Mouse (Mus musculus): ENCODE measurements around the gene Tmem54.

The Tmem54 gene

DNA sequence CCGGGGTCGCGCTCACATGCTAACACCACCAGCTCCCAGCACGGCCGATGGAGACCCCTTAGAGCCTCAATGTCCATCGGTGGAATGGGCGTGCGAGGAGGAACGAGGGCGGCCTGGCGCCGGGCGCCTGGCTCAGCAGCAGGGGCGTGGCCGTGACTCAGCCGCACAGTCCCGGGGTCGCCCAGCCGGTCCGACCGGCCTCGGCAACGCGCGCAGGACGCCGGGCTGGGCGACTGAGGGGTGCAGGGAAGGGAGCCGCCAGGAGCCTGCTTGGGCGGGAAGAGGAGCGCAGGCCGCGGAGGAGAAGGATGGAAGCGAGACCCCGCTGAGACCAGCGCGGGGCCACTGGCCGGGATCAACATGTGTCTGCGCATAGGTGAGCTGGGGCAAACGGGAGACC lies at the start of gene Tmem54:
TSS of gene Tmem54 (plus strand) at position 193 of the 400 bp plus-strand sequence.
- no peak for DNase-seq (ENCODE audit: extremely low spot score, low read depth, low spot score)

DNA sequence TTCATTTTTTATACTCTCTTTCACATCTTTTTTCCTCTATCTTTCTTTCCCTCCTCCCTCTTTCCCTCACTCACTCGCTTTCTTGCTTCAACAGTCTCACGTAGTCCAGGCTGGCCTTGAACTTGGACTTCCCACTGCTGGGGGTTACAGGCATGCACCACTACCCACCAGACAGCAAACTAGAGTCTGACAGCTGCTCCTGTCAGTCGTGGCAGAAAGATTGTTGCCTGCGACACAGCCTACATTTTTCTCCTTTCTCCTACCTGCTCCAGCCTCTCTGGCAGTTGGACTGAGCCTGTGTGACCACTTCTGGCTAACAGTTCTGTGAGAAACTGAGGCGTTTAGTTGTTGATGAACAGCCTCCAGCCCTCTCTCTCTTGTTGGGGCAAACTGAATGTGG lies 49.8 kb upstream of the Tmem54 start:
- no peak for DNase-seq (ENCODE audit: extremely low spot score, low read depth, low spot score)

DNA sequence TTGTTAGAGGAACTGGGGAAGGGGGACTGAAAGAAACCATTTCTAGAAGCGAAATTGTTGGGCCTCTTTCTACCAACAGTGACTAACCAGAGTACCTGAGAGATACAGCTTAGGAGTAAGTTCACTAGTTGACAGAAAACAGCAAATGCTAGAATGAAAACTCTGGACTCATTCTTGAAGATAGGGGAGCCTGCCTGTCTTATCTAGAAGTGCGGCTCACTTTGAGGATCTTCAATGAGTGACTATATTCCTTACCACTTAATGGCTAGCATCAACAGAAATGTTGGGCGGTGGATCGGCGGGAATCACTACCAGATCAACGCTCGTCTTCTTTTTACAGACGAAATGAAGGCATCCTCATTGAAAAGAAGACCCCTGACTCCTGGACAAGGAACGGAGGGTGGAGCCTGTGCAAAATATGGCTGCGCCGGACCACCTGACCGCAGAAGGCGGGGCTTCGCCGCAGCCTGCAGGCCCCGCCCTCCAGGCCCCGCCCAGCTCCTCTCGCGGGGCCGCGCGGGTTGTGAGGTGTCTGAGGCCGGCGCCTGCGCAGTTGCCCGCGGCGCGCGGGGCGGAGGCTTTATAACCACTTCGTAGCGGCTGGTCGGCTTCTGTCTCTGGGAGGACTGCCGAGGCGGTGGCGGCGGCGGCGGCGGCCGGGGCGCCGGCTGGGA lies 47.7 kb upstream of the Tmem54 start:
- DNase-seq (ENCODE audit: extremely low spot score, low read depth, low spot score), result peak; percentile 78

DNA sequence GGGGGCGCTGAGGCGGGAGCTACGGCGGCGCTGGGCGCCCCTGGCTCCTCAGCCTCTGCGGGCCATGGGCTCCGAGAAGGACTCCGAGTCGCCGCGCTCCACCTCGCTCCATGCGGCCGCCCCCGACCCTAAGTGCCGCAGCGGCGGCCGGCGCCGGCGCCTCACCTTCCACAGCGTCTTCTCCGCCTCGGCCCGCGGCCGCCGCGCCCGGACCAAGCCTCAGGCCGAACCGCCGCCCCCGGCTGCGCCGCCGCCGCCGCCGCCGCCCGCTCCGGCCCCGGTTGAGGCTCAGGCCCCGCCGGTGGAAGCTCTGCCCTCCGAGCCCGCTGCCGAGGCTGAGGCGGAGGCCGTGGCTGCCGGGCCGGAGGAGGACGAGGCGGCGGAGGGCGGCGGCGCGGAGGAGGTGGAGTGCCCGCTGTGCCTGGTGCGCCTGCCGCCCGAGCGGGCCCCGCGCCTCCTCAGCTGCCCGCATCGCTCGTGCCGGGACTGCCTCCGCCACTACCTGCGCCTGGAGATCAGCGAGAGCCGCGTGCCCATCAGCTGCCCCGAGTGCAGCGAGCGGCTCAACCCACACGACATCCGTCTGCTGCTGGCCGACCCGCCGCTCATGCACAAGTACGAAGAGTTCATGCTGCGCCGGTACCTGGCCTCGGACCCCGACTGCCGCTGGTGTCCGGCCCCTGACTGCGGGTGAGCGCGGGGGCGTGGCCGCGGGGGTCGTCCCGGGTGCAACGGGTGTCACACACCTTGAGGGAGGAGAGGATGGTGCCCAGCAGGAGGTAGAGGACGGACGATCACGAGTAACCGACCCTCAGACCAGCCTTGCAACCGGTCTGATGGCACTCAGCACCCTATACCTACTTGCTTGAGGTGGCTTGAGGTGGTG lies 46.9 kb upstream of the Tmem54 start, which contains the start of gene Rnf19b:
TSS of gene Rnf19b (plus strand) at position 65 of the 886 bp plus-strand sequence.
- no peak for DNase-seq (ENCODE audit: extremely low spot score, low read depth, low spot score)

DNA sequence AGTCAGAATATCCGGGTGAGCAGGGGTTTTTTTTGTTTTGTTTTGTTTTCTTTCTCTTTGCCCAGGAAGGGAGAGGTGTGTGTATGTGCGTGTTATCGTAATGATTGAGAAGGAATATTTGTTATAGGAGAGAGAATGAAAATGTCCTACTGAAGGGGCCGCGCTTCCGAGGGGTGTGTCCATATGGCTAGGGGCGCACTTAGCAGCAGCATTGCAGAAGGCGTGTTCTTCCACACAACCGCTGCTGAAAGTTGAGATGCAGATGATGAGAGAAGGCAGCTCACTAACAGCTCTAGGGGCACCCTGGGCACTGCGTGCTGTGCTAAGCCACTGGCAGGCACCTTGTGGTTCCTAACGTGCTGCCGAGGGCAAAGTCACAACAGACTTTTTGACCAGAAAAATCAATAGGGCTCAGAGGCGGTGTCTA lies 46.2 kb upstream of the Tmem54 start:
- DNase-seq (ENCODE audit: extremely low spot score, low read depth, low spot score), result no peak

DNA sequence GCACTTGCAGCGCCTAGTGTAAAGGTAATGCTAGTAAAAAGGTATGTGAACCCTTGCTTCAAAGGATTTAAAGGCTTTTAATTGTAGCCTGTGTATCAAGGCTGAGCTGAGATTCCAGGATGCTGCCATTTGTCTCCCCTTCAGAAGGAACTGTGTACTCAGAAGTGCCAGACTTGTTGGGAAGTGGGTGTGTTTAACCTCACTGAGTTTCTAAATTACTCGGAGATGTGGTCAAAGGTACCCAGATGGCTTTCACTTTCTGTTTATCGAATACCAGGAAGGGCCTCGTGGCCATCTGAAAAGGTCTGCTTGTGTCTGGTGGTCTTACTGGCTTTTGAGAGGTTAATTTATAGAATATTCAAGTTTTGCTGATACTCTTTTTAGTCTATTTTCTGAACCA lies 45.4 kb upstream of the Tmem54 start:
- no peak for DNase-seq (ENCODE audit: extremely low spot score, low read depth, low spot score)

DNA sequence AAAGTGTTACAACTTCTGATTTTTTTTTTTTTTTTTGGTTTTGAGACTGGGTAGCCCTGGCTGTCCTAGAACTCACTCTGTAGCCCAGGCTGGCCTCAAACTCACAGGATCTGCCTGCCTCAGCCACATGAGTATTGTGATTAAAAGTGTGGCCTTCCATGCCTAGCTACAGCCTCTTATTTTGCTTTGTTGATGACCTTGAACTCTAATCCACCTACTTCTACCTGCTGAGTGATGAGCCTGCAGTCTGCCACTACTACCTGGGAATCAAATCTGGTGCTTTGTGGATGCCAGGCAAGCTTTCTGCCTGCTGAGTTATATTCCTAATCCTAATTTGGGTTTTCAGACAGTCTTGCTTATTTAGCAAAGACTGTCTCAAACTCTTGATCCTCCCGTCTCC lies 43.9 kb upstream of the Tmem54 start:
- no peak for DNase-seq (ENCODE audit: extremely low spot score, low read depth, low spot score)

DNA sequence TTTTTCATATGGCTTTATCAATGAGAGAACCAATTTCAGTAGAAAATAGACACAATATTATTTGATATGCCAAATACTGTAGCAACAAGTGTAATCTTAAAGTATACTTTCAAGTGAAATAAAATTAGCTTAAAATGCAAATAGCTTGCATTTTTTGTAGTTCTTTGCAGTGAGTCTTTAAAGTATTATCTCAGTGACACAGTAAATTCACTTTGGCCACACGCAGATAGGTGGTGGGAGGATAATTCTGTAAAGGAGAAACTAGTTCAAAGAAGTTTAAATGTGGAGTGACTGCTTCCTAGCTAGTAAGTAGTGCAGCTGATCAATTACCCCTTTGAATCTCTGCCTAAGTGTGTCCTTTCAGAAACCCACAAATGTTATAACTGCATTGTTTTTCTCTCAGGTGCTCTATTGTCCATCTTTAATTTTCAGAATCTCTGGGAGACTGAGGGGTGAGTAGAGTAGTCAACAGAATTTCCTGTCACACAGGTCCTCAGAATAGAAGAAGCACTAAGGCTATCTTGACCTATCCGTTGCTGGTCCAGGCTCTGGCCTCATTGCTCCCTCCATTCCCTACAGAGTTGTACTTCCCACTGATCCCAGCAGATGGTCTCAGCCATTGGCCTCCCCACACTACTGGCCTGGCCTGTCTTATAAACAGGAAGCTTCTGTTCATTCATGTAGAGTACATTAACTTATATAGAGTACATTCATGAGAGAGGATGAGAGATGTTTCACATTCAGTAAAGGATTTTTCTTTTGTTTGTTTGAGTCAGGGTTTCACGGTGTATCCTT lies 42.9 kb upstream of the Tmem54 start:
- no peak for DNase-seq (ENCODE audit: extremely low spot score, low read depth, low spot score)

DNA sequence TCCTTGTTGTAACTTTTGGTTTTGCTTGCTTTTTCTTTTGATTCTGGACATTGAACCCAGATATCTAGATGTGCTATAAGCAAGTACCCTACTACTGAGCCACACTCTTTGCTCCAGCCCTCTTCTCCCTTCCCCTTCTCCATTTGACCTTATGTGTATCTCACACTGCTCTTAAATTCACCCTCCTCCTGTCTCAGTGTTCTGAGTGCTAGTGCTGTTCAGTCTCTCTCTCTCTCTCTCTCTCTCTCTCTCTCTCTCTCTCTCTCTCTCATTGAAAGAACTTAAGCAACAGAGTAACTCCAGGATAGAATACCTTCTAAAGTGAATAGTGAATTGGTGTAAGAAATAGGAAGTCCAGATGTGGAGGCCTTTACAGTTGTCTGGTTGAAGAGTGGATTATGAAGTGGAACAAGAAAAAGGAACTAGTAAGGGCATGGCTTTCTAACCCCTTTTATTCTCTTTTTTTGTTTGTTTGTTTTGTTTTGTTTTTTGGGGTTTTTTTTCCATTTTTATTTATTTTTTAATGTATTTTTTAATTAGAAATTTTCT lies 39.6 kb upstream of the Tmem54 start:
- no peak for DNase-seq (ENCODE audit: extremely low spot score, low read depth, low spot score)

DNA sequence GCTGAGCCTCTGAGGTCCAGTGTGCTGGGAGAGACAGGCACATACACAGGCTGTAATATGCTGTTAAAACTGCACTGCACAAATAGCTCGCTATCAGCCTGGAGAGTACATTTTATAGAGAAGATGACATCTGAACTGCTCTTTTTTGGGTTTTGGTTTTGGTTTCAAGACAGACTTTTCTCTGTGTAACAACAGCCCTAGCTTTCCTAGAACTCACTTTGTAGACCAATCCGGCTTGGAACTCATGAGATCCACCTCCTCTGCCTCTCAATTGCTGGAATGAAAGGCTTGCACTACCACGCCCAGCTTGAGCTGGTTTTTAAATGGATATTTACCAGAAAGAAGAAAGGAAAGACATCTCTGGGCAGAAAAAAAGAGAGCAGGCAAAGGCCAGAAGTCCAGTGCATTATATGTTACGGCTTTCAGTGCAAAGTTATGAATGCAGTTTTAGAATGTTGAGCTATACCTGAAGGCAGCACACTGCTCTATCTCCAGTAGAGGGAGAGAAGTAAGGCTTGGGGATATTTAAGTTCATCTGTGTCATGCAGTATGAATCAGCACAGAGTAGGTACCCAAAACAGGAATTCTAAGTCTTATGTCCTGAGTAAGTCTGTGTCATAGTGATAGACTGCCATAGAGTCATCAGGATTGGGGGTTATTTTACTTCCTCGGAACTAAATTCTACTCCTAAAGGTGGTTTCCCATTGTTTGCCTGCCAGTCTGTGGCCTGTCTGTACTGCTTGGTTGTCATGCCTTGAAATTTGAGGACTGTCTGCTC lies 37.5 kb upstream of the Tmem54 start:
- DNase-seq (ENCODE audit: extremely low spot score, low read depth, low spot score), result no peak

DNA sequence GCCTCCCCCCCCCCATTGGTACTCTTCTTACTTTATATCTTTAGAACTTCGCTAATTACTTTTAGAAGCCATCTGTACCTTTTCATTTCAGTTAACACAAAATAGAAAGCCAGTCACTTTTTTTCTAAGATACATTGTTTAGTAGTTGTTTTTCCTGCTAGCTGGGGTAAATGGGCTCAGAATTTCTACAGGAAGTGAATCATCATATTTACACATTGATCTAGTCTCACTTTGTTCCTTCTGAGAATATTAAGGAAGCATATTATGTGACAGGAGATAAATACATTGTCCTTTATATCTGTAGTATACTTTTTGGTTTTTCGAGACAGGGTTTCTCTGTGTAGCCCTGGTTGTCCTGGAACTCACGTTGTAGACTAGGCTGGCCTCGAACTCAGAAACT lies 36.5 kb upstream of the Tmem54 start:
- DNase-seq (ENCODE audit: extremely low spot score, low read depth, low spot score), result no peak

DNA sequence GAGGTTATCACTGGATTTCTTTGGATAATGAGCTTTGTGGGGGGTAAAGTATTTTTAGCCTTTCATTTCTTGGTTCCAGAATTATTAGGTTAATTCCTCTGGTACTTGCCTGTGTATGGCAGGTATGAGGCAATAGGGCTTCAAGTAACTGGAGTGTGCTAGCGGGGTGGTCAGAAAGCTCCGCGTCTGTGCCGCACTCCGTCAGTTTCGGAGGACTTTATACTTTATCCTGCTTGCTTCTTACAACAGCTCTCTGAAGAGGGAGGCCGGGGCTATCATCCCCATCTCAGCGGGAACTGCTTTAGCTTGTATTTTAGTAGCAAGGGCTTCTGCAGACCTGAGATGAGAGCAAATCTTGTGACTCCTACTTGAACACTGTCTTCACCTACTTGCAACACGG lies 26.2 kb upstream of the Tmem54 start:
- no peak for DNase-seq (ENCODE audit: extremely low spot score, low read depth, low spot score)

DNA sequence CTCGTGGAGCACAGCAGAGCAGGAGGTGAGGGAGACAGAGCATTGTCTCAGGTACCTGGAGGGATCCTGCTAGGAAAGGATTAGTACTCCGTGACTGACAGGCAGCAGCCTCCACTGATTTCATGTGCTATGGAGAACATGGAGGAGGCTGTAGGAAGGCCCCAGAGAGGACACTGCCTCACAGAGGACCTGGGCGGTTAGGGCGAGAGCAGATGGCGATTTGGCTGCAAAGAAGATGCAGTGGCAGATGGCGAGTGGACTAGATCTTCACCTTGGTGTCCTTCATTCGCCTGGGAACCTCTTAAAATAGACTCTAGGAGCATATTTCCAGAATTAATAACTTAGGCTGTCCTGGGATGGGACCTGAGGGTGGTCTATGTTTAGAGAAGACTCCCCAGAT lies 24.3 kb upstream of the Tmem54 start:
- no peak for DNase-seq (ENCODE audit: extremely low spot score, low read depth, low spot score)

DNA sequence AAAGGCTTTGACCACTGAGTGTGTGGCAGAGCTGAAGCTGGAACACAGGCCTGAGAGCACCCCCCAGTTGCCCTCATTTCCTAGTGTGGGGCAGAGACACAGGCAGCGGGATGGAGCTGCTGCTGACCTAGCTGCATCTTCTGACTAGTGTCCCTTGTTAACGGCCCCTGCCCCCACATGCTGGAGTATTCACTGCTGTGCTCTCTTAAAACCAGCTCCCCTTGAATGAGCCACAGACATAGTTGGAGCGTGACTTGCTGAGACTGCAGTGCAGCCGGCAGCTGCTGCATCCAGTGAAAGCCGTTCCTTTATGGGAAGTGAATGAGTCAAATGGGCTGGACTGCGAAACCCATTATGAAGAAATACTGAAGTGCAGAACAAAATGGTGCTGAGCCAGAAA lies 23.8 kb upstream of the Tmem54 start:
- no peak for DNase-seq (ENCODE audit: extremely low spot score, low read depth, low spot score)

DNA sequence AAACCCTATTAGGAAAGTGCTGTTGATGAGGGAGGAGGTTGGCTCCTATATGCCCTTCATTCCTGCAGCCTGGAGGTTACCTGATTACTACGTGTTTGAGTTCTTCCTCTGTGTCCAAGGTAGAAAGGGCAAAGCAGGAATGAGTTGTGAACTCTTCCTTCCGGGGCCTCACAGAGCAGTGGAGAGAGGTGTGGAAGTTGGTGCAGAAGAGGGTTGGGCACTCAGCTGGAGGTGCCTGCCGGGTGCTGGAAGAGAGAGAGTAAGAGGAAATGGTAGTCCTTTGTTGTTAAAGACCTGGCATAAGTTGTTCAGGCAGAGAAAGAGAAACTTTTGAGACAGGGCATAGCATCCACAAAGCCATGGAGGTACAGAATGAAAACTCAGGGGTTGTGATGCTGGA lies 23.4 kb upstream of the Tmem54 start:
- DNase-seq (ENCODE audit: extremely low spot score, low read depth, low spot score), result no peak

DNA sequence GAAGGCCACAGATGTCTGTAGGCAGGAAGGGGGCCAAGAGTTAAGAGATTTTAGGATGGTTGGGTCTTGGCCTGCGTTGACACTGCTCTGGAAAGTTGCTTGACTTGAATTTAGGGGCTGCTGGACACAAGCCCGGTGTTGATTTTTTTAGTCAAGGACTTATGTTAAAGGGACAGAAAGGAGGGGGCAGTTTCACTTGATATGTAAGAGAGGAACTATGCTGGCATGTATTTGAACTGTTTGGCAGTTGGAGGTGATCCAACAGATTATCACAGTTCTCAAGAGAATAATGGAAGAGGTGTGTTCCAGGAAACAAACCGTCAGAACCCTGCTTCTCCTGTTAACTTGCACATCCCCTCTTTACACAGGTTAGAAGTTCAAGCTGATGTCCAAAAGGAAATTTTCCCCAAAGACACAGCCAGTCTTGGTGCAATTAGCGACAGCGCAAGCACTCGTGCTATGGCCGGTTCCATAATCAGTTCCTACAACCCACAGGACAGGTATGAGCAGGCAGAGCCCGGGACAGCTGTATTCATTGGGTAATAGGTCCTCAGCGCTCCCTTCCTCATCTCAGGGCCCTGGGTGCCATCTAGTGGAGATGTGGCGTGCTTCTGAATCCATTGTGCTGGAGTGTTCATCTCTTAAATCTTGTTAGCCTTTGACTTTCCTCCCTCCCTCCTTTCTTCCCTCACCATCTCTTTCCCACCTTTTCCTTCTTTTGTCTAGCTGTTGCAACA lies 22.8 kb upstream of the Tmem54 start:
- no peak for DNase-seq (ENCODE audit: extremely low spot score, low read depth, low spot score)

DNA sequence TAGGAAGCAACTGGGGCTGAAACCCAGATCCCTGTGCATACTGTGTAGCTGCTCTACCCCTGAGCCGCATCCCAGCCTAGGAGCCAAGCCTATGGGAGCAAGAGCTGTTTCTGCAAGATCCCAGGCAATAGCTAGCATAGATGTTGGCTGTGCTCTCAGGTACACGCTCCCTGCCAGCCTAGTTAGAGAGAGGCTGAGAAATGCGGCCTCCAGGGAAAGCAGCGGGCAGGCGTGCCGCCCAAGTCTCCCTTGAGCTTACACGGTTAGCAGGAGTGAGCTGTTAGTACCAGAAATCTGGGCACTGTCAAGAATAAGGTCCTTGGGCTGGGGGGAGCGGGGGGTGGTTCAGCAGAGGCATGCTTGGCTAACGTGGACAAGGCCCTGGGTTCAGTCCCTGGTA lies 20.5 kb upstream of the Tmem54 start:
- DNase-seq (ENCODE audit: extremely low spot score, low read depth, low spot score), result no peak

DNA sequence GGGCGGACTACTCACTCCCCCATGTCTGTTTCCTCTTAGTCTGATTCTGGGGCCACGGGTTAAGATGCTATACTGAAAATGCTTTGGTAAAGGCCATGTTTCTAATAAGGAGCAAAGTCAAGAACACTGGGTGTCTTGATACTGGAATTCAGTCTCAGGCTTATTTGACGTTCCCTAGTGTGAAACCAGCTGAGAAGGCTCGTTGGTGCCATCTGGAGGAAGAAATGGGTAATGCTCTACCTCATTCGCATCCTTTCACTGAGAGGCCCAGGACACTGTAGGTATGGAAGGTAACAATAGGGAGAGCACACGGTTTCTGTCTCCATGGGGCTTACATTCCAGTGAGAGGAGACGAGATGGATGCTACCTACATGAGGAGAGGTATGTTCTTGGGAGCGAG lies 19.3 kb upstream of the Tmem54 start:
- DNase-seq (ENCODE audit: extremely low spot score, low read depth, low spot score), result peak; percentile 83

DNA sequence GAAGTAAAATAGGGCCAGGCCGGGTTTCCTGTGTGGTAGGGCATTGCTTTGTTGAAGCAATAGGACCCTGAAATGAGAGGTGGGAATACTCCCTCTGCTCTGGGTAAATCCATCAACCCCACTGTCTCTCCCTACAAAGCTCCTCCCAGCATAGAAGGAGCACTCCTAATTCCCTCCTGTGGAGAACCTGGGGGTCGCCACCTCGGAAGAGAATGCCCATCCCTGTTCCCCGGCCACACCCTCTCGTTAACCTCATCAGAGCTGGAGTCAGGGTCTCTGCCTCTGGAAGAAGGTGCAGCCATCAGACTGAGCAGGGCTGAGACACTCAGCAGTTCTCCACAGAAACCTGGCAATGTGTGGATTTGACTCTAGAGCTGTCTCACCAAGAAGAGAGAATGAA lies 17.5 kb upstream of the Tmem54 start:
- DNase-seq (ENCODE audit: extremely low spot score, low read depth, low spot score), result no peak

DNA sequence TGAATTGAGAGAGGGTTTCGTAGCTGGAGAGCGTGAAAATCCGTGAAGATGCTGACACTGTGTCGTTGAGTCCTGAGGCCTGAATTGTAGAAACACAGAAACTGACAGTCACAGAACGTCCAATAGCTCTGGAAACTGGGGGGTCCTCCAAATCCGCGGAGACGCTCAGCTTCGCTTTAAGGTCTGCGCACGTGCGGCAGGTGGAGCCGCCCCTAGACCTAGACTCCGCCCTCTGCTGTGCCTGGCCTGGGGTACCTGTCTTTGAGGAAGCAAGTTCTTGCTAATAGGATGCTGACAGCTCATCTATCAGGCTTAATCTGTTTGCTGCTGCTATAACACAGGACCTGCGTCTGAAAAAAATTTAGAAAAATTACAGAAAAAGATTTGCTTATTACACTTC lies 10.1 kb upstream of the Tmem54 start:
- DNase-seq (ENCODE audit: extremely low spot score, low read depth, low spot score), result no peak

All from hindlimb bud, embryonic 11.5 days (tissue).